13 mouse cellular contexts compared by ENCODE assay signal in genomic region chr12:10654466-10655184, GRCm38 (mm10).
DNase-seq lines count a peak whose midpoint lies in the region; ATAC-seq and TF ChIP-seq lines count a peak whose summit lies in the region.
"Had no signal": no experiment of that assay in that cellular context is flagged by ENCODE, and none has a peak within 500 bp of the region (broad histone marks: within the 10 kb centered on the region; RNA-seq: fewer than 3 reads in every experiment).

No protein-coding gene starts in this region.

- WGBS in forebrain, postnatal 0 days: 49% methylated on average over 6 of the region's 6 CpGs
- 81% methylated on average over 6 of the region's 6 CpGs for WGBS in liver, embryonic 11.5 days

- peak; percentile 3 to 10 for DNase-seq in left cerebral cortex, postnatal 14 days (ENCODE audit: low spot score in 2 of 2)
- DNase-seq in left cerebral cortex, adult 18-20 months (ENCODE audit: low spot score in 2 of 2): no peak
- peak; percentile 54 to 65 for DNase-seq in cerebellum, adult 18-20 months
- peak; percentile 62 for DNase-seq in forebrain, postnatal 0 days
- DNase-seq in right cerebral cortex, postnatal 25 days: peak; percentile 10
- no peak for DNase-seq in liver, embryonic 11.5 days (ENCODE audit: low spot score)
- DNase-seq in adrenal gland, postnatal 10 days: no peak
- DNase-seq: gastrocnemius, adult 2 months; heart, adult 2 months; liver; lung, postnatal 10 days had no signal

- intact Hi-C loops in left cerebral cortex, postnatal 14 days (cut with DNase I): no loop called here

- no peaks in the 10 kb centered on the region for H3K36me3 ChIP-seq in forebrain, postnatal 0 days (ENCODE audit: insufficient read depth)
- H3K36me3 ChIP-seq in liver, embryonic 11.5 days (ENCODE audit: control insufficient read depth, insufficient read depth, low read length): no peaks in the 10 kb centered on the region

- no peak overlapping the region for H3K27ac ChIP-seq in forebrain, postnatal 0 days (ENCODE audit: low read depth, low read length)
- H3K27ac ChIP-seq in liver, embryonic 11.5 days (ENCODE audit: low read depth, low read length): no peak overlapping the region
- H3K27ac ChIP-seq: gastrocnemius, adult 2 months; heart, adult 2 months had no signal

- ATAC-seq in forebrain, postnatal 0 days: peak; percentile 48; the same call in 1 of the 2 replicates
- ATAC-seq in liver, embryonic 11.5 days (replicated peaks; ENCODE audit: low FRiP score): no peak
- ATAC-seq: intestine, postnatal 0 days had no signal

- H3K4me3 ChIP-seq in forebrain, postnatal 0 days (ENCODE audit: low read depth, low read length): no peak overlapping the region
- H3K4me3 ChIP-seq in liver, embryonic 11.5 days (ENCODE audit: low read depth, low read length): no peak overlapping the region
- H3K4me3 ChIP-seq: gastrocnemius, adult 2 months; heart, adult 2 months had no signal

- no peaks in the 10 kb centered on the region for H3K27me3 ChIP-seq in forebrain, postnatal 0 days (ENCODE audit: insufficient read depth, low read length)
- no peaks in the 10 kb centered on the region for H3K27me3 ChIP-seq in liver, embryonic 11.5 days (replicated peaks; ENCODE audit: control insufficient read depth, insufficient read depth, low read length)

- H3K9me3 ChIP-seq in forebrain, postnatal 0 days (ENCODE audit: low read length): no peaks in the 10 kb centered on the region
- H3K9me3 ChIP-seq in liver, embryonic 11.5 days (ENCODE audit: control insufficient read depth, low read length): no peaks in the 10 kb centered on the region

- no peak overlapping the region for H3K4me2 ChIP-seq in forebrain, postnatal 0 days (ENCODE audit: low read depth)
- no peak overlapping the region for H3K4me2 ChIP-seq in liver, embryonic 11.5 days
- H3K4me2 ChIP-seq: midbrain, embryonic 11.5 days had no signal

- no peak for TF ChIP-seq CTCF in forebrain, postnatal 0 days (IDR thresholded peaks at IDR 0.05; ENCODE audit: low read depth)

- no peak overlapping the region for H3K9ac ChIP-seq in forebrain, postnatal 0 days
- no peak overlapping the region for H3K9ac ChIP-seq in liver, embryonic 11.5 days (ENCODE audit: low read depth, low read length)

- 0 out of 2 replicates have a peak, but pooled peaks cover 2% of the 10 kb centered on the region for H3K4me1 ChIP-seq in forebrain, postnatal 0 days (ENCODE audit: insufficient read depth)
- no peaks in the 10 kb centered on the region for H3K4me1 ChIP-seq in liver, embryonic 11.5 days (replicated peaks; ENCODE audit: control insufficient read depth, insufficient read depth, low read length)

Comparison
In these comparisons a context has a peak if more than half of its experiments do, and no peak if none do; other contexts are left out.
1. DNase-seq: peak in left cerebral cortex, postnatal 14 days (2 of 2), cerebellum, adult 18-20 months (2 of 2), forebrain, postnatal 0 days (single experiment) and right cerebral cortex, postnatal 25 days (single experiment); none in left cerebral cortex, adult 18-20 months (0 of 2), liver, embryonic 11.5 days (single experiment) and adrenal gland, postnatal 10 days (single experiment).